16 mouse cellular contexts compared by ENCODE assay signal in the genomic region with DNA sequence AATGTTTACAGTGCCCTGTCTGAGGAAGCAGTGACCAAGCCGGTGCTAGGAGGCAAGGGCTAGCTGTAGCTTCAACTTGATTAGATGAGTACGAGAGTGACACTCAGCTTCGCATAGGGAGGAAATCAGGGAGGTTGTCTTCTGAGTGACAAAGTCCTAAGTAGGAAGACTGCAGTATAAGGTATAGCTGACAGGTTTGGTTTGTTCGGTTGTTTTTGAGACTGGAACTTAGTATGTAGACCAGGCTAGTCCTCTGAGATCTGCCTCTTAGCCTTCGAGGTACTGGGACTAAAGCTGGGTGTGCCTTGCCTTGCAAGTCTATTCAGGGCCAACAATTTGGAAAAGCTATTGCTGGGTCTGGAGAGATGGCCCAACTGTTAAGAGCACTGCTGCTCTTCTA.
"Had no signal": no experiment of that assay in that cellular context is flagged by ENCODE, and none has a peak within 500 bp of the region (broad histone marks: within the 10 kb centered on the region; RNA-seq: fewer than 3 reads in every experiment).

A gene (plus strand): TSS at position 301 of the 400 bp plus-strand sequence.

- H3K4me3 ChIP-seq: neural tube, embryonic 13.5 days; neural tube, embryonic 15.5 days; stomach, embryonic 15.5 days had no signal

- H3K36me3 ChIP-seq: neural tube, embryonic 13.5 days; neural tube, embryonic 15.5 days; stomach, embryonic 15.5 days had no signal

- H3K4me1 ChIP-seq: neural tube, embryonic 13.5 days; neural tube, embryonic 15.5 days; stomach, embryonic 15.5 days had no signal

- H3K27ac ChIP-seq: neural tube, embryonic 13.5 days; neural tube, embryonic 15.5 days; stomach, embryonic 15.5 days; stomach, postnatal 0 days had no signal

- H3K27me3 ChIP-seq: neural tube, embryonic 13.5 days; neural tube, embryonic 15.5 days; stomach, embryonic 15.5 days had no signal

- H3K4me2 ChIP-seq: neural tube, embryonic 13.5 days; neural tube, embryonic 15.5 days; stomach, embryonic 15.5 days had no signal

- DNase-seq: retina, postnatal 1 day; right cerebral cortex, adult 18-20 months; right cerebral cortex, postnatal 14 days; right cerebral cortex, postnatal 25 days; right cerebral cortex, postnatal 4 days; spleen, adult 18-20 months; thymus, adult 18-20 months; thymus, adult 2 months; thymus, postnatal 14 days; thymus, postnatal 25 days; thymus, postnatal 36 days; thymus, postnatal 4 days had no signal

- H3K9ac ChIP-seq: neural tube, embryonic 13.5 days; neural tube, embryonic 15.5 days; stomach, embryonic 15.5 days had no signal

- H3K9me3 ChIP-seq: neural tube, embryonic 13.5 days; neural tube, embryonic 15.5 days; stomach, embryonic 15.5 days had no signal
